Mouse (Mus musculus): ENCODE data around the gene Ppp2r5c. TPM values are rescaled to one million over a fixed set of nuclear protein-coding genes. Genes with fewer than 3 reads are reported as not detected.

Gene Ppp2r5c
- polyA plus RNA-seq, 1 experiment from 2014 or later: 148 TPM

DNA sequence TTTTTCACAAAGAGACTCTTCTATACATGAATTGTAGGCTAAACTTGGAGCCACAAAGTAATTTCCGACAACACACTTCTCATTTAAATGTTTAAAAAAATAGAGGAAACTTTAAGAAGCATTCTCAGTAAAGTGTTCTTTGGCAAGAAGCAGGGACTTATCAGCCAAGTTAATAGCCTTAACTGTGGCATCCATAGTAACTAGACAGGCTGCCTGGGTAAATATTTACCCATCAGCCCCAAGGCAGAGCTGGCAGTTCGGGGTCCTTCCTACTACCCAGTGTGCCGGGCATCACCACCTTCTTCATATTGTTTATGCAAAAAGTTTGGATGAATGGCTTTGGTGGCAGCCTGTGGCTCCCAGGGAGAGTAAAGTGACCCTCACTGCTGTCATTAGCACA lies 50.1 kb downstream of the Ppp2r5c start:
- Histone ChIP-seq H3K36me3 (peaks cover 16% of the 10 kb centered on the region), H3K27me3 (ENCODE audit: low read depth, poor library complexity, severe bottlenecking) (no peaks in the 10 kb centered on the region), H3K4me1 (peaks cover 22% of the 10 kb centered on the region), H3K27ac (no peak overlapping the region), H3K9me3 (replicated peaks) (no peaks in the 10 kb centered on the region), H3K4me3 (no peak overlapping the region)
- no peak for DNase-seq (ENCODE audit: low spot score)
- WGBS: 47% methylated on average over 3 of the region's 3 CpGs

DNA sequence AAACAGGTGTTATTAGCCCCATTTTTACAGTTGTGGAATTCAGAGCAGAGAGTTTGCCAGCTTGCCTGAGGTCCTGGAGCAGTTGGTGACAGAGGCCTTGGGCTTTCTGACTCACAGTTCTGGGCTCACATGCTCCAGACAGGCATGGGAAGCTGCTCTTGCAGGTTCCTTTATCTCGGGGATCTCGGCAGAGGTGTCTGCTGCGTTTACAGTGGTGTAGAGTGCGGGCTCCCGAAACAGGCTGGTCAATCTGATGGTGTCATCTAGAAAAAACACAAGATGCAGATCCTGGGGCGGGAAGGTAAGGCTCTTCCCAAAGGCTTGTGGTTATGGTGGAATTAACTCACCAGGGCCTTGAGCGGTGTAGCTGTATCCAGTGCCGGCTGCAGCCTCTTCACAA lies 50.6 kb downstream of the Ppp2r5c start:
- H3K4me1 ChIP-seq: peaks cover 22% of the 10 kb centered on the region
- DNase-seq (ENCODE audit: low spot score): no peak
- H3K27me3 ChIP-seq (ENCODE audit: low read depth, poor library complexity, severe bottlenecking): no peaks in the 10 kb centered on the region
- H3K4me3 ChIP-seq: no peak overlapping the region
- H3K9me3 ChIP-seq (replicated peaks): no peaks in the 10 kb centered on the region
- 53% methylated on average over 8 of the region's 8 CpGs for WGBS
- H3K27ac ChIP-seq: no peak overlapping the region
- H3K36me3 ChIP-seq: peaks cover 16% of the 10 kb centered on the region

DNA sequence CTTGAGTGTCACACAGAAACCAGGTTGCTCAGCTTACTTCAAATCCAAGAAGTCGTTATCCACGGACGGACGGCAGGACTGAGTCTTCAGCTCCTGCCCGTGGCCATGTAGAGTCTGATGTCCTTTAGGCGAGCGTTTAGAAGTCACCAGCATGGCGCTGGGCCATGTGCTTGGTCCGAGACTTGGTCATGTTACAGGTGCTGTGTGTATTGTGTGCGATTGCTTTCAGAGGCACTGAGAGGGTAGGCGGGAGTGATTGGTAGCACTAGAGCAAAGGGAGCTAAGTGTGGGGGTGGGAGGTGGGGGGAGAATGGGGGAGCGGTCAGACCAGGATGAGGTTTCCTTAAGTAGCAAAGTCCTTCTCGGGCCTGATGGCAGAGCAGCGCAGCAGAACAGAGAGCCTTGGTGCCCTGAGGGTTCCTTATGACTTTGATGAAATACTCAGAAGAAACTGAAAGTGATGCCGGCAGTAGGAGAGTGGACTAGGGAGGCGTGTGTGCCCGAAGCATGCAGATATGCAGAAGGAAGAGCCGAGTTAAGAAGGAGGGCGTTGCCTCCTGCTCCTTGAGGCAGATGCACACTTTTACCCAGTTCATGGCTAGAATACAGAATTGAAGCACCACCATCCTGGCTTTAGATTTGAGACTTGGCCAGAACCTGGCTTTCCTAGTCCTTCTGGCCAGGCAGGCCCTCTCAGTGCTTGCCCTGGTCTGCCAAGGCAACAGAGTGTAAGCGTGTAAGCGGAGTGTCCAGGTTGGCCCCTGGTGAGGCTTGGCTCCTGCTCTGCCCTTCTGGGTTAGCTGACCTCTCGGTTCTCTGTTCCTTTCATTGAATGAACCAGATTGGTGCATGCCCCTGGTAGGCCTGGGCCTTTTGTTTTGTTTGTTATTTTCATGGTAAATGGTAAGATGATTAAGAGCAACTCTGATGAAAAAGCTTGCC lies 51.6 kb downstream of the Ppp2r5c start:
- Histone ChIP-seq H3K36me3 (peaks cover 16% of the 10 kb centered on the region), H3K4me1 (peaks cover 27% of the 10 kb centered on the region), H3K27me3 (ENCODE audit: low read depth, poor library complexity, severe bottlenecking) (no peaks in the 10 kb centered on the region), H3K4me3 (no peak overlapping the region), H3K27ac (0 out of 2 replicates have a peak overlapping the region, but pooled peaks have one; percentile 39), H3K9me3 (replicated peaks) (no peaks in the 10 kb centered on the region)
- WGBS: 87% methylated on average over 22 of the region's 22 CpGs
- DNase-seq (ENCODE audit: low spot score): no peak

DNA sequence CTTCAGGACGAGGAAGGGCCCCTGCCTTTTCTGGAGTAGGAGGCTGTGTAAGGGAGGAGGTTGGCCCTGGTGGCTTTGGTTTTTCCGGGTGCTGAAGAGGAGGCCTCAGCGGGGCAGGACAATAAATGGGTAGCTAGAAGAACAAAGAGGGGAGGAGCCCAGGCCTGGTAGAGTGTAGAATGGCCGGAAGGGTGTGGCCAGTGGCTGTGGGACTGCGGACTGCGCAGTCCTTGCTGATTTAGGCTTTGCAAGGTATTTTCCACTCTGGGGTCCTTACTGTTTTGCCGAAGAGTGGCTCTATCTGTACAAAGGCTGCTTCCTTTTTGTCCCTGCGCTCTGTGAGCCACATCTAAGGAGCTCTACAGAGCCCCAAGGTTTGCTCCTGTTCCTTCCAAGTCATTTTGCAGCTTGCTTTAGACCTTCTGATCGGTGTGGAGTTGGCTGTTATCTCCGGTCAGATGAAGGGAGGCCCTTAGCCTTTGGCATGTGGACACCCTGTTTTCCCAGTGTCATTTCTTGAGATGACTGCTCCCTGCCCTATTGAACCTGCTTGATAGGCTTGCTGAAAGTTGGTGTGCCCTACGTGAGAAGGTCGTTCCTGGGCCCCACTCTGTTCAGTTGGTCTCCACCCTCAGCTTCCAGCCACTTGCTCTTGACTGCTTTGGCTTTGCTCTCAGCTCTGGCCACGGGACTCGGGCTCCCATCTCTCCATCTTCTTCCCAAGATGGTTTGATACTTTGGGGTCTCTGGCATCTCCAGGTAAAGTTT lies 52.5 kb downstream of the Ppp2r5c start:
- 0 out of 2 replicates have a peak overlapping the region, but pooled peaks have one; percentile 14 for H3K27ac ChIP-seq
- 80% methylated on average over 14 of the region's 14 CpGs for WGBS

DNA sequence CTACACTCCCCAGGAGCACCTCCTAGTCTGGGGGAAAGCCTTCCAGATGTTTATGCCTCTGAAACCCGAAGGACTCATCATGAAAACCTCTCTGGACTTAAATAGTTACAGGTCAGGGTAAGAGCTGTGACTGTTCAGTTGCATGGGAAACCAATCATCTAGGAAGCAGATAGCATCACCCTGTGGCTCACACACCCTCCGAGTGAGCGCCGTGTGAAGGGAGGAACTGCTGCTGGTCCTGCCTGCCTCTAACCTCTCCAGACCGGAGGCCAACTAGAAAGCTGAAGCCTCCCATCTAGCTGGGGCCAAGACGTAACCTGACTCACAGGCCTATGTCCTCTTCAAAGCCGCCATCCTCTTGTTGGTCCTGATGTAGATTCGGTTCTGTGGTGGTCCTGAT lies 53.2 kb downstream of the Ppp2r5c start:
- H3K27me3 ChIP-seq (ENCODE audit: low read depth, poor library complexity, severe bottlenecking): no peaks in the 10 kb centered on the region
- no peak for DNase-seq (ENCODE audit: low spot score)
- 89% methylated on average over 8 of the region's 8 CpGs for WGBS
- H3K4me1 ChIP-seq: peaks cover 41% of the 10 kb centered on the region
- H3K36me3 ChIP-seq: peaks cover 9% of the 10 kb centered on the region; the same call in 1 of the 2 replicates
- H3K9me3 ChIP-seq (replicated peaks): no peaks in the 10 kb centered on the region
- H3K4me3 ChIP-seq: no peak overlapping the region
- no peak overlapping the region for H3K27ac ChIP-seq

More for the DNA sequence above, 52.5 kb downstream of the Ppp2r5c start:
- no peak overlapping the region for H3K4me3 ChIP-seq
- H3K4me1 ChIP-seq: peaks cover 35% of the 10 kb centered on the region
- DNase-seq (ENCODE audit: low spot score): no peak
- H3K27me3 ChIP-seq (ENCODE audit: low read depth, poor library complexity, severe bottlenecking): no peaks in the 10 kb centered on the region
- peaks cover 9% of the 10 kb centered on the region for H3K36me3 ChIP-seq
- no peaks in the 10 kb centered on the region for H3K9me3 ChIP-seq (replicated peaks)

DNA sequence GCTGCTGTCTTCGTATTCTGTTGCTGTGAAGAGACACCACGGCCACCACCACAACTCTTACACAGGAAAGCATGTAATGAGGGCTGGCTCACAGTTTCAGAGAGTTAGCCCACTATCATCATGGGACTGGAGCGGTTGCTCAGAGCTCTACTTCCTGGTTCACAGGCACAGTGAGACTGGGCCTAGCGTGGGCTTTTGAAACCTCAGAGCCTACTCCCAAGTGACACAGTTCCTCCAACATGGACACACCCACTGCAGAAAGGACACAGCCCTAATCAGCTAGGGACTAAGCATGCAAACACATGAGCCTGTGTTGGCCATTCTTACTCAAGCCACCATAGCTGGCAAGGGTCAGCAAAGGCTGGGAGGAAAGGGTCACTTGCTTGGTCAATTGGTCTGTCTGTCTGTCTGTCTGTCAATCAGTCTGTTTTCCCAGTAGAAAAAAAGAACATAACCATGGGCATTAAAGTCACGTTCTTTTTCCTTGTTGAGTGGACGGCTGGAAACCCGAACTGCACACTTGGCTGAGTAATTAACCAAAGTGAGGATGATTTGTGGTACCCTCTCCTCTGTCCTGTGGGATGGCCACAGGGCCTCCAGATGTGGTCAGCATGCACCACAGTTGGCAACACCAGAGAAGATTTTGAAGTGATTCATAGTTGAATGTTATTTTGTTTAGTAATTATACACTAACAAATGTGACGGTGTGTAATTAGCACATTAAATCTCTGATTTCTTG lies 56.7 kb downstream of the Ppp2r5c start:
- WGBS: 66% methylated on average over 8 of the region's 8 CpGs
- Histone ChIP-seq H3K9me3 (replicated peaks) (no peaks in the 10 kb centered on the region), H3K4me3 (no peak overlapping the region), H3K36me3 (peaks cover 6% of the 10 kb centered on the region; the same call in 1 of the 2 replicates), H3K27me3 (ENCODE audit: low read depth, poor library complexity, severe bottlenecking) (no peaks in the 10 kb centered on the region), H3K4me1 (peaks cover 40% of the 10 kb centered on the region), H3K27ac (no peak overlapping the region)
- no peak for DNase-seq (ENCODE audit: low spot score)

DNA sequence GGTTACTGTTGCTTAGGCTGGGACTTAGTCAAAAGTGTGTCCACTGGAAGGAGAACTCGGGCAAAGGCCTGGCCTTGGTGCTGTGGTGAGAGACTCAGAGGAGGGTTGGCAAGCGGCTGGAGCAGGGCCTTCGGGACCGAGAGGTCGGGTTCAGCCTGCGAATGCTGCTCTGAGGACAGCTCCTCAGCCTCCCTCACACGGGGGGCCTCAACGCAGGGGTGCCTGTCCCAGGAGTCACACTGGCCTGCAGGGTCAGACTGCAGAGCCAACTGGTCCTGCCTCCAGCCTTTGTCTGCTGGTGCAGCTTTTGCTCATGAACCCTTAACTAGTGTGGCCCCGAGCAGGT lies 57.2 kb downstream of the Ppp2r5c start:
- WGBS: 69% methylated on average over 9 of the region's 9 CpGs
- Histone ChIP-seq H3K4me3 (no peak overlapping the region), H3K27ac (no peak overlapping the region; the same call in 1 of the 2 replicates), H3K4me1 (peaks cover 39% of the 10 kb centered on the region), H3K9me3 (replicated peaks) (no peaks in the 10 kb centered on the region), H3K27me3 (ENCODE audit: low read depth, poor library complexity, severe bottlenecking) (no peaks in the 10 kb centered on the region), H3K36me3 (peaks cover 6% of the 10 kb centered on the region; the same call in 1 of the 2 replicates)
- DNase-seq (ENCODE audit: low spot score): no peak

DNA sequence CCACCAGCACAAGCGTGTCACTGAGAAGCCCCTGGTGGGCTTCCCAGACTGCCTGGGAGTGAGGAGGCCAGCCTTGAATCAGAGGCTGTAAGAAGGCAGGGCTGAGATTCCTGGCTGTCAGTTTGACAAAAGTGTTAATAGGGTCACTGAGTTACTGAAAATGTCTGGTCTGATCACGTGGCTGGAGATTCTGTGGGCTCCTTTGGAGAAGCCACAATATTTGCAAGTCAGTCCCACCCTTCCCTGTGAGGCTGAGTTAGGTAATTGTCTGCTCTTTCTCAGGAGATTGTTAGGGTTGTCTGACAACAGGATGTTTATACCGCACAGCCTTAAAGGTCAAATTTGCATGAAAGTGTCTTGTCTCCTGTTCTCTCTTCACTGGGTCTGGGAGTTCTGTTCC lies 57.9 kb downstream of the Ppp2r5c start:
- WGBS: 29% methylated on average over 3 of the region's 3 CpGs
- Histone ChIP-seq H3K36me3 (peaks cover 6% of the 10 kb centered on the region; the same call in 1 of the 2 replicates), H3K4me1 (peaks cover 46% of the 10 kb centered on the region), H3K4me3 (no peak overlapping the region), H3K27ac (no peak overlapping the region), H3K9me3 (replicated peaks) (no peaks in the 10 kb centered on the region), H3K27me3 (ENCODE audit: low read depth, poor library complexity, severe bottlenecking) (no peaks in the 10 kb centered on the region)
- DNase-seq (ENCODE audit: low spot score): no peak

DNA sequence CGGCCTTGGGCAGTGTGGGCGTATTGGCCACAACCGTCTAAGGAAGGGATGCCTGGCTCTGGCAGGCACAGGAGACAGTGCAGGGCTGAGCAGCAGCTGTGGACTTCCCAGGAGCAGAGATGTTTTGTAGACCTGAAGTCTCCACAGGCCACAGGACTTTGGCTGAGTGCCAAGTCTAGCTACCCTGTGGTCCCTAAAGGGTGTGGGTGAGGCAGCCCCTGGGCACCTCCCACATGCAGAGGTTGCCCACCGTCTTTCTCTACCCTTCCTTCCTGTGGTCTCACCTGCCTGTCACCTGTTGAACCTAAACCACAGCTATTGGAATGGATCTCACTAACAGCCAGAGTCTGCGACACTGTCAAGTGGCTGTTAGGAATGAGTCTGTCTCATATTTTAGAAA lies 59.1 kb downstream of the Ppp2r5c start:
- peaks cover 52% of the 10 kb centered on the region for H3K4me1 ChIP-seq
- no peak for DNase-seq (ENCODE audit: low spot score)
- H3K4me3 ChIP-seq: no peak overlapping the region
- H3K27ac ChIP-seq: no peak overlapping the region
- H3K36me3 ChIP-seq: no peaks in the 10 kb centered on the region
- no peaks in the 10 kb centered on the region for H3K9me3 ChIP-seq (replicated peaks)
- WGBS: 85% methylated on average over 5 of the region's 5 CpGs
- no peaks in the 10 kb centered on the region for H3K27me3 ChIP-seq (ENCODE audit: low read depth, poor library complexity, severe bottlenecking)

DNA sequence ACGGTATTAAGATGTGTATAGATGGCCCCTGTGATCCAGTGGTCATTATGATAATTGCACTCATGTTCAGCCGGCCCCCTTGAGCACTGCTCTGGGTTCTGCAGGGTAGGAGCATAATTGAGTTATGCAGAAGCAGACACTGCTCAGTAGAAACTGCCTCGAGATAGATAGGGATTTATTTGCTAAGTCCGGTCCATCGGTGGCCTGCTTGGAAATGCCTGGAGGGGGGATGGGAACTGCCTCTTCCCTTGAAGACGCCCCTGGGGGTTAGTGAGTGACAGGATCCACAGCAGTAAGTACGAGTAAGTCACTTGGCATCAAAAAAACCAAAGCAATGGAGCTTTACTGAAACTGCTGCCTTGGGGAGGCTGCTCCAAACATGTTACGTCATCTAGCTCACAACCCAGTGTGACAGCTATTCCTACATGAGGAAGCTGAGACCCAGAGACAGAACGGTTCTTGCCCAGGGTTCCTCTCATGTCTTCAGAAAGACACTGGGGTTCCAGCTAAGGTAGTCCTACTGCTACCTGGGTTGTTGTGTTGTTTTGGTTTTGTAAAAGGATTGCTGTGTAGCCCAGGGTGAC lies 60.9 kb downstream of the Ppp2r5c start:
- Histone ChIP-seq H3K4me1 (peaks cover 52% of the 10 kb centered on the region), H3K4me3 (no peak overlapping the region), H3K27ac (no peak overlapping the region), H3K27me3 (ENCODE audit: low read depth, poor library complexity, severe bottlenecking) (no peaks in the 10 kb centered on the region), H3K9me3 (replicated peaks) (no peaks in the 10 kb centered on the region), H3K36me3 (peaks cover 3% of the 10 kb centered on the region; the same call in 1 of the 2 replicates)
- 59% methylated on average over 9 of the region's 9 CpGs for WGBS
- no peak for DNase-seq (ENCODE audit: low spot score)

DNA sequence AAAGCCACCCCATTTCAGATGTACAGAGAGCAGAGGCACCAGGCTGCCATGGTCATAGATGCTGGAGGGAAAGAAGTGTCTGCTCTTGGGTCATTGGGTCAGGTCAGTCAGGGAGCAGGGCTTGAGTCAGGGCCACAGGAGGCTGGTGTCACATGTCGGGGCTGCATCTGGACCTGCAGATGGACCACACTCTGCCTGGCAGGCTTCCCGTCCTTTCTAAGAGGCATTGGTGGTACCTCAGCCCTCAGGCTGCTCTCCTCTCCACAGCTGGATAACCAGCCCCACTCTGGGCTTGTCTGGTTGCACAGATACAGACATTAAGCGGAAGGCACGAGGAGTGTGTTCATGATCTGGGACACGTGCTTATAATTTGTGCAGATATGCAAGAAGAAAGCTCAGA lies 61.8 kb downstream of the Ppp2r5c start:
- Histone ChIP-seq H3K9me3 (replicated peaks) (no peaks in the 10 kb centered on the region), H3K4me3 (no peak overlapping the region), H3K4me1 (peaks cover 46% of the 10 kb centered on the region), H3K27me3 (ENCODE audit: low read depth, poor library complexity, severe bottlenecking) (no peaks in the 10 kb centered on the region), H3K27ac (no peak overlapping the region), H3K36me3 (peaks cover 9% of the 10 kb centered on the region)
- no peak for DNase-seq (ENCODE audit: low spot score)
- 70% methylated on average over 5 of the region's 5 CpGs for WGBS

DNA sequence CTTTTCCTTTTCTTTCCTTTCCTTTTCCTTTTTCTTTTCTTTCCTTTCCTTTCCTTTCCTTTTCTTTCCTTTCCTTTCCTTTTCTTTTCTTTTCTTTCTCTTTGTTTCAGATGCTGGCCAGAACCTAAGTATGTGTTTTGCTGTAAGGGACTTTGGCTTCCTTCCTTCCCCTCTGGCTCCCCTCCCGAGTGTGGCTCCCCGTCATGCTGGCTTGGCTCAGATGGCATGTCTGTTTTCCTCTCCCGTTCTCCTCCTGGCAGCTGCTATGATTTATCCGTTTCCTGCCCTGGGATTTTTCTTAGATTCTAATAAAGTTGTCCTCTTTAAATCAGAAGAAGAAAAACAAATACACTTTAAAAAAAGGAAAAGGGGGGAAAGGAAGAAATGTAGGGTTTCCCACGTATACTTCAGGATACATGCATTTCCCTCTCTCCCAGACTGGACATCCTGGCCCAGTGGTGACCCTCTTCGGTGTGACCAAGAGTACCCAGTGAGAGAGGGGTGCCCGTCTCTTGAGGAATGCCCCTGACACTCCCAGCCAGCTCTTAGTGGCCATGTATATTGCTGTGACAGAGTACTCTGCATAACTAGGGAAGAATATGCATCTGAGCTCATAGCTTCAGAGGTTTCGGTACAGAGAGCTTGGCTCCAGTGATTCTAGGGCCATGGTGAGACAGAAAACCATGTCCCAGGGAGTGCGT lies 63.4 kb downstream of the Ppp2r5c start:
- Histone ChIP-seq H3K4me1 (peaks cover 33% of the 10 kb centered on the region), H3K9me3 (replicated peaks) (no peaks in the 10 kb centered on the region), H3K4me3 (no peak overlapping the region), H3K36me3 (peaks cover 9% of the 10 kb centered on the region), H3K27ac (no peak overlapping the region), H3K27me3 (ENCODE audit: low read depth, poor library complexity, severe bottlenecking) (no peaks in the 10 kb centered on the region)
- 79% methylated on average over 9 of the region's 9 CpGs for WGBS
- no peak for DNase-seq (ENCODE audit: low spot score)
